Mouse (Mus musculus) layer of hippocampus, adult 18-20 months (tissue): ENCODE results near the gene Ovca2. TPM values are rescaled to one million over a fixed set of nuclear protein-coding genes. Genes with fewer than 3 reads are reported as not detected.

Experiments
- DNase-seq, 2 experiments: peaks; one replicate each; pipeline ENCODE4 v3.0.0; 2022; ENCODE audit warnings: low spot score in 2 of 2
- microRNA-seq, 2 experiments: library from miRNA; unstranded; fragments of <30 nt; microRNA quantifications; one replicate each; pipeline ENCODE4 v1.2.0; 2021
- total RNA-seq, 2 experiments: library from RNA; stranded (reverse); gene quantifications; 2 replicates each; pipeline ENCODE4 v1.2.3; 2021

The Ovca2 gene
- total RNA-seq, 2 experiments from 2014 or later: 18.3 to 20.5 TPM

GRCm38 (mm10) chr11:75131300-75131699 lies 47.3 kb downstream of the Ovca2 start:
- DNase-seq: no peak

GRCm38 (mm10) chr11:75129481-75129880 lies 49.2 kb downstream of the Ovca2 start:
- no peak for DNase-seq

- no peak for DNase-seq
Observed at GRCm38 (mm10) chr11:75126384-75126783, 52.3 kb downstream of the Ovca2 start.

Small RNA genes within 50 kb of the gene (microRNA-seq; reads per million reads assigned to microRNA genes)
- gene Mir132: 16,917 to 20,446 reads per million in 2 experiments
- 319 to 533 reads per million in 2 experiments for gene Mir212

Other genes starting within 250 kb of the Ovca2 start
- gene Hic1, start 9.3 kb downstream of the Ovca2 start, total RNA-seq: 1 to 10 TPM; 2.7 to 3.3 TPM
- gene Dph1, start 12.4 kb upstream of the Ovca2 start, total RNA-seq: 10 to 100 TPM; 33.2 to 33.9 TPM
- gene Rtn4rl1, start 14.9 kb upstream of the Ovca2 start, total RNA-seq: 100 to 1,000 TPM; 109 to 117 TPM
- 10 to 100 TPM; 63.7 to 68.1 TPM for gene Rpa1, start 169.5 kb upstream of the Ovca2 start, total RNA-seq
- 10 to 100 TPM; 14.9 to 16.8 TPM for gene Smyd4, start 169.6 kb upstream of the Ovca2 start, total RNA-seq
- 10 to 100 TPM; 10.6 to 15.4 TPM for gene Serpinf1, start 243.9 kb upstream of the Ovca2 start, total RNA-seq